Mouse (Mus musculus): ENCODE measurements around the gene Pdk1. TPM values are rescaled to one million over a fixed set of nuclear protein-coding genes. Genes with fewer than 3 reads are reported as not detected.

Gene Pdk1
- total and polyA plus RNA-seq, 2 experiments from 2014 or later, result 18.9 to 51.8 TPM

DNA sequence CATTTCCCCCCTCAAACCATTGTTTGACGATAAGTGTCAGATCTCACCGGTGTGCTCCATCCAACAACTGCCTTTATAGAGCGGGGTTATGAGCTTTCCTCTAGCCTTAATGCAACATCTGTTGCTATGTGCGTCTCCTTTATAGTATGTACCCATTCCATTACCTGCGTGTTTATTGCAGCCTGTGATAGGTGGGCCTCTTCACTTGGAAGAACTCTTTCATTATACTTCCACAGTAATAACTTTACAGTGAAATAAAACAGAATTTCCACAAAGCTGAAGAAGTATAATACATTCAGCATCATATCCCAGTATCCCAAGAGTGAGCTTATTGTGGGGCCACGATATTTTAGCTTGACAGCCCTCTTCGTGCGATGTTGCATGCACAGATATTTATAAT lies 37.5 kb upstream of the Pdk1 start:
- ATAC-seq (ENCODE audit: low FRiP score) (no peak), DNase-seq (ENCODE audit: low spot score) (no peak)
- Histone ChIP-seq H3K4me1 (ENCODE audit: insufficient read depth, low read length) (no peaks in the 10 kb centered on the region), H3K27ac (ENCODE audit: low read depth, low read length) (no peak overlapping the region), H3K9me3 (ENCODE audit: low read length) (no peaks in the 10 kb centered on the region), H3K27me3 (ENCODE audit: insufficient read depth, low read length) (no peaks in the 10 kb centered on the region), H3K36me3 (ENCODE audit: insufficient read depth, low read length) (no peaks in the 10 kb centered on the region; the same call in 1 of the 2 replicates), H3K4me3 (ENCODE audit: low read depth, low read length) (no peak overlapping the region), H3K4me2 (ENCODE audit: low read depth, low read length, poor library complexity, severe bottlenecking) (no peak overlapping the region), H3K9ac (replicated peaks; ENCODE audit: low read length, poor library complexity, severe bottlenecking) (no peak overlapping the region)
- TF ChIP-seq CTCF (IDR thresholded peaks at IDR 0.05), result no peak
- 95% methylated on average over 8 of the region's 8 CpGs for WGBS

DNA sequence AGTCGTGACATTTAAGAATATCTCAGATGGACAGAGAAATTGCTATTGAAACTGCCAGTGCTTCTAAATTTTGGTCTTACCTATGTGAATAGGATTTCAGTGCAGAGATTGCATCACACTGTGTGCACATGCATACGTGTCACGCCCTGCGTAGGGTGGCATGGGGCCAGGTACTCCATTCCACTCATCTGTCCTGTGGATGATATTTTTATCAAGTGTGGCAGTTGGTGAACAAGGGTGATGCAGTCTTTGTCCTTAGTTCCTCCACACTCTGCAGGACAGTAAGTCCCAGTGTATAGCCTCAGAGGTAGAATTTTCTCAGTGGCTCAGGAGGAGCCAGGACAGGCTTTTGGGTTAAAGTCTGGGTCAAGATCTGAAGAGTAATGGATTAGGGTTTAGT lies 36.8 kb upstream of the Pdk1 start:
- Histone ChIP-seq H3K9me3 (ENCODE audit: low read length) (no peaks in the 10 kb centered on the region), H3K36me3 (ENCODE audit: insufficient read depth, low read length) (peaks cover 2% of the 10 kb centered on the region; the same call in 1 of the 2 replicates), H3K27ac (ENCODE audit: low read depth, low read length) (no peak overlapping the region), H3K9ac (replicated peaks; ENCODE audit: low read length, poor library complexity, severe bottlenecking) (no peak overlapping the region), H3K27me3 (ENCODE audit: insufficient read depth, low read length) (no peaks in the 10 kb centered on the region), H3K4me3 (ENCODE audit: low read depth, low read length) (no peak overlapping the region), H3K4me2 (ENCODE audit: low read depth, low read length, poor library complexity, severe bottlenecking) (no peak overlapping the region), H3K4me1 (ENCODE audit: insufficient read depth, low read length) (no peaks in the 10 kb centered on the region)
- DNase-seq (ENCODE audit: low spot score), result no peak
- TF ChIP-seq CTCF (IDR thresholded peaks at IDR 0.05), result no peak
- ATAC-seq (ENCODE audit: low FRiP score), result no peak
- 93% methylated on average over 4 of the region's 4 CpGs for WGBS

DNA sequence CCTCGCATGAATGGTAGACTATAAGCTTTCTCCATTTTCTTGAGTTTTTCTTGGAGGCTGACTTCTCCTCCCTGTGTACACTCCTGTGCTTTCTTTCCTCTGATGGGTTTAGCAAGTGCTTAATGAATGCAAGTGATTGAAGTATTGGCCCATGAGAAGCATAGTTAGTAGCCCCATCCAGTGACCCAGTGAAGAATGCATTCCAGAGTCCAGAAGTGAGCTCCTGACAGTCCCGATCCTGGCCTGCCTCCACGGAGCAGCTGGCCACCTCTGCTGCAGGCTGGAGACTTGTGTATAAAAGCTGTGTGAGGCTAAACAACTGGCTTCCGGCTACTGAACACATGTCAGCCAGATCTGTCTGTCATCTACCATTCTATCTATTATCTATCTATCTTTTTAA lies 35.8 kb upstream of the Pdk1 start:
- H3K4me3 ChIP-seq (ENCODE audit: low read depth, low read length), result no peak overlapping the region
- no peak for ATAC-seq (ENCODE audit: low FRiP score)
- H3K27ac ChIP-seq (ENCODE audit: low read depth, low read length), result no peak overlapping the region
- H3K9me3 ChIP-seq (ENCODE audit: low read length), result no peaks in the 10 kb centered on the region
- H3K4me2 ChIP-seq (ENCODE audit: low read depth, low read length, poor library complexity, severe bottlenecking), result no peak overlapping the region
- H3K27me3 ChIP-seq (ENCODE audit: insufficient read depth, low read length), result no peaks in the 10 kb centered on the region
- peaks cover 3% of the 10 kb centered on the region; the same call in 1 of the 2 replicates for H3K36me3 ChIP-seq (ENCODE audit: insufficient read depth, low read length)
- no peak overlapping the region for H3K9ac ChIP-seq (replicated peaks; ENCODE audit: low read length, poor library complexity, severe bottlenecking)
- no peak for DNase-seq (ENCODE audit: low spot score)
- H3K4me1 ChIP-seq (ENCODE audit: insufficient read depth, low read length), result no peaks in the 10 kb centered on the region
- TF ChIP-seq CTCF (IDR thresholded peaks at IDR 0.05), result no peak
- WGBS, result 63% methylated on average over 4 of the region's 4 CpGs

DNA sequence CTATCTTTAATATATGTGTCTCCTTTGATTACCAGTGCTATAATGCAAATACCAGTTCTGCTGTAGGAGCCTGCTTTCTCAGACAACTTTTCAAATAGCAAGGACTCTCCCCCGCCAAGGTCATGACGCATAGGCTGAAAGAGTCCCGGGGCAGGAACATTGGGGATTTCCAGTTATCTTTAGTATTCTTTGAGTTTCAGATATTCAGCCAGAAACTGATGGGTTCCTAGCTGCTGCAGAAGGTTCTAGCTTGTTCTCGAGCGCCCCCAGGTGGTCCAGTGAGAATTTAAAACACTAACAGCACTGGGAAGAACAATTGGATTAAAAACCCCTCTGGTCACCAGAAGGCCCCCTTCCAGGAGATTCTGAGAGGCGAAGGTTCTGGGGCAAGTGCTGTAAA lies 35.2 kb upstream of the Pdk1 start:
- H3K9ac ChIP-seq (replicated peaks; ENCODE audit: low read length, poor library complexity, severe bottlenecking), result no peak overlapping the region
- H3K4me2 ChIP-seq (ENCODE audit: low read depth, low read length, poor library complexity, severe bottlenecking), result no peak overlapping the region
- H3K27me3 ChIP-seq (ENCODE audit: insufficient read depth, low read length), result no peaks in the 10 kb centered on the region
- peak; percentile 82 for DNase-seq (ENCODE audit: low spot score)
- peaks cover 7% of the 10 kb centered on the region for H3K36me3 ChIP-seq (ENCODE audit: insufficient read depth, low read length)
- ATAC-seq (ENCODE audit: low FRiP score), result no peak
- H3K9me3 ChIP-seq (ENCODE audit: low read length), result no peaks in the 10 kb centered on the region
- no peaks in the 10 kb centered on the region for H3K4me1 ChIP-seq (ENCODE audit: insufficient read depth, low read length)
- WGBS, result 39% methylated on average over 6 of the region's 6 CpGs
- H3K4me3 ChIP-seq (ENCODE audit: low read depth, low read length), result no peak overlapping the region
- TF ChIP-seq CTCF (IDR thresholded peaks at IDR 0.05), result peak; percentile 78
- no peak overlapping the region for H3K27ac ChIP-seq (ENCODE audit: low read depth, low read length)

DNA sequence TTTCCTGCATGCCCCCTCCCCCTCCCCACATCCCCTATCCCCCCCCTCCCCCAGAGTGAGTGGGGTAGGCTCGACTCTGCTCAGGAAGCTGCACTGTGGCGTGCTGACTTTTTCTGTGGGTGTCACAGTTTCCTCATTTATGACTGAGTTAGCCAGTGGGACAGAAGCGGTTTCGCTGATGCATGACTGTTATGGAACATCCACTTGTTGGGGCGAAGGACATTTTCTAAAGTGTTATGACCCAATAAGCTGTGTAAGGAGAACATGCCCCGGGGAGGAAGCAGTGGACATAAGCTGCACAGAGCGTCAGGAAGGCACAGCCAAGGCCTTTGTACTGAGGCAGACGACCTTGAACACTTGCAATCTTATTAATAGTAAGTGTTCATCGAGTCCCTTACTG lies 29.7 kb upstream of the Pdk1 start:
- no peak for TF ChIP-seq CTCF (IDR thresholded peaks at IDR 0.05)
- no peak overlapping the region for H3K4me2 ChIP-seq (ENCODE audit: low read depth, low read length, poor library complexity, severe bottlenecking)
- H3K4me3 ChIP-seq (ENCODE audit: low read depth, low read length), result no peak overlapping the region
- no peak overlapping the region for H3K27ac ChIP-seq (ENCODE audit: low read depth, low read length)
- no peaks in the 10 kb centered on the region for H3K4me1 ChIP-seq (ENCODE audit: insufficient read depth, low read length)
- no peaks in the 10 kb centered on the region for H3K27me3 ChIP-seq (ENCODE audit: insufficient read depth, low read length)
- no peak overlapping the region for H3K9ac ChIP-seq (replicated peaks; ENCODE audit: low read length, poor library complexity, severe bottlenecking)
- H3K36me3 ChIP-seq (ENCODE audit: insufficient read depth, low read length), result peaks cover 12% of the 10 kb centered on the region
- ATAC-seq (ENCODE audit: low FRiP score), result no peak
- WGBS, result 87% methylated on average over 9 of the region's 9 CpGs
- DNase-seq (ENCODE audit: low spot score), result no peak
- H3K9me3 ChIP-seq (ENCODE audit: low read length), result no peaks in the 10 kb centered on the region

DNA sequence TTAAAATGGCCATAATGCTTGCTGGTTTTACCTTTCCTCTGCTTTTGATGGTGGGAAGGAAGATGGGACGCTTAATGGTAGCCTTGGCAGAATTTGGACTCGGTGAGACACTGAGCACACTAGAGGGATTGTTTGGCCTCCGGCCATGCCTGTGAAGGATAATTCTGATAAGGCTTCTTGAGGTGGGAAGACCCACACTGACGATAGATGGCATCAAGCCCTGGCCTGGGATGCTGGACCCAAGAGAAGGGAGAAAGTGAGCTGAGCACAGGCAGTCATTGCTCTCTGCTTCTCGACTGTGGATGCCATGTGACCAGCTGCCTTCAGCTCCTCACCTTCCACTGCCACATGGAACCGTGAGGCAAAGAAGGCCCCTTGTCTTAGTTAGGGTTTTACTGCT lies 28.1 kb upstream of the Pdk1 start:
- H3K9me3 ChIP-seq (ENCODE audit: low read length), result no peaks in the 10 kb centered on the region
- H3K27me3 ChIP-seq (ENCODE audit: insufficient read depth, low read length), result no peaks in the 10 kb centered on the region
- no peak for TF ChIP-seq CTCF (IDR thresholded peaks at IDR 0.05)
- H3K36me3 ChIP-seq (ENCODE audit: insufficient read depth, low read length), result peaks cover 14% of the 10 kb centered on the region
- H3K9ac ChIP-seq (replicated peaks; ENCODE audit: low read length, poor library complexity, severe bottlenecking), result no peak overlapping the region
- no peaks in the 10 kb centered on the region for H3K4me1 ChIP-seq (ENCODE audit: insufficient read depth, low read length)
- WGBS, result 92% methylated on average over 6 of the region's 6 CpGs
- no peak for ATAC-seq (ENCODE audit: low FRiP score)
- no peak for DNase-seq (ENCODE audit: low spot score)
- no peak overlapping the region for H3K4me3 ChIP-seq (ENCODE audit: low read depth, low read length)
- H3K4me2 ChIP-seq (ENCODE audit: low read depth, low read length, poor library complexity, severe bottlenecking), result no peak overlapping the region
- H3K27ac ChIP-seq (ENCODE audit: low read depth, low read length), result no peak overlapping the region
